Mouse (Mus musculus) midbrain, embryonic 10.5 days (tissue): ENCODE data around the gene Sf3b3. TPM values are rescaled to one million over a fixed set of nuclear protein-coding genes. Genes with fewer than 3 reads are reported as not detected.

Experiments used
- DNase-seq: peaks from one replicate; pipeline ENCODE4 v3.0.0-alpha.2; 2017; ENCODE audit warnings: low spot score
- H3K27ac ChIP-seq: fragments of 300-500 bp; sonication (generic); replicated peaks from 2 replicates; pipeline ENCODE4 v1.5.1; 2016; ENCODE audit warnings: mild to moderate bottlenecking
- H3K27me3 ChIP-seq: fragments of 300-500 bp; sonication (generic); 2 replicates; pipeline ENCODE4 v1.6.1; 2016; ENCODE audit warnings: low read depth, mild to moderate bottlenecking; ENCODE audit not compliant: poor library complexity, severe bottlenecking
- H3K36me3 ChIP-seq: fragments of 300-500 bp; sonication (generic); 2 replicates; pipeline ENCODE4 v1.6.1; 2016; ENCODE audit warnings: mild to moderate bottlenecking, moderate library complexity
- H3K4me1 ChIP-seq: fragments of 300-500 bp; sonication (generic); 2 replicates; pipeline ENCODE4 v1.6.1; 2016
- H3K4me3 ChIP-seq: fragments of 300-500 bp; sonication (generic); 2 replicates; pipeline ENCODE4 v1.5.1; 2016; ENCODE audit warnings: mild to moderate bottlenecking, moderate library complexity
- H3K9me3 ChIP-seq: fragments of 300-500 bp; sonication (generic); replicated peaks from 2 replicates; pipeline ENCODE4 v1.6.1; 2016; ENCODE audit warnings: mild to moderate bottlenecking
- WGBS: fragments of 180-500 bp; shearing (Covaris S2); methylation state at CpG from one replicate; pipeline ENCODE4 v1.1.7; 2016; 5-methylcytosine and 5-hydroxymethylcytosine counted together
- polyA plus RNA-seq: library from polyadenylated mRNA; unstranded; fragments of >200 nt; fragmentation: Nextera tagmentation; extraction: Ambion mirVana; gene quantifications from 2 replicates; pipeline ENCODE4 v1.2.1, GENCODE M21; 2016

Gene Sf3b3
- polyA plus RNA-seq, 1 experiment from 2014 or later: 222 TPM

DNA sequence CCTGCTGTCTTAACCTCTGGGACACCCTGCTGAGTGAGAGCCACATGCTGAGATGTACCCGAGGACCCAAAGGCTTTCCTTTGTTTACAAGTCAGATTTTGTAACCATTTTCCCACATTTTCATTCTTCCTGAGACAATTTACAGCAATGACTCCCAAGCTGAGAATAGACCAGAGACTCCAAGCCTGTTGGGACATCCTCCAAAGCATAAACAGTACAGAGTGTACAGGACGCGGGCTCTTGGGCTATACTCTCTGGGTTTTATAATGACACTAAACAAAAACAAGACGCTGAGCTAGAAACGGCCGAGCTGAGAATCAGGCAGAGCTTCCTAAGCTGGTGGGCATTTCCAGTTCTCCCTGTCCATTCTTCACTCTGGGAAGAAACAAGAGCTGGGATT lies 71.9 kb downstream of the Sf3b3 start:
- H3K27me3 ChIP-seq: no peaks in the 10 kb centered on the region
- DNase-seq: no peak
- 84% methylated on average over 6 of the region's 6 CpGs for WGBS

GRCm38 (mm10) chr8:110774047-110774446 lies 72.5 kb downstream of the Sf3b3 start:
- Histone ChIP-seq H3K27me3 (no peaks in the 10 kb centered on the region), H3K4me3 (no peak overlapping the region), H3K9me3 (no peaks in the 10 kb centered on the region; the same call in 1 of the 2 replicates), H3K4me1 (no peaks in the 10 kb centered on the region), H3K36me3 (no peaks in the 10 kb centered on the region), H3K27ac (no peak overlapping the region)
- DNase-seq: no peak
- WGBS: 88% methylated on average over 3 of the region's 3 CpGs

More for the DNA sequence above, 71.9 kb downstream of the Sf3b3 start:
- Histone ChIP-seq H3K4me1 (no peaks in the 10 kb centered on the region), H3K9me3 (no peaks in the 10 kb centered on the region; the same call in 1 of the 2 replicates), H3K4me3 (no peak overlapping the region), H3K36me3 (no peaks in the 10 kb centered on the region), H3K27ac (no peak overlapping the region)

GRCm38 (mm10) chr8:110772452-110772851 lies 74.1 kb downstream of the Sf3b3 start:
- WGBS: 81% methylated on average over 7 of the region's 7 CpGs

DNA sequence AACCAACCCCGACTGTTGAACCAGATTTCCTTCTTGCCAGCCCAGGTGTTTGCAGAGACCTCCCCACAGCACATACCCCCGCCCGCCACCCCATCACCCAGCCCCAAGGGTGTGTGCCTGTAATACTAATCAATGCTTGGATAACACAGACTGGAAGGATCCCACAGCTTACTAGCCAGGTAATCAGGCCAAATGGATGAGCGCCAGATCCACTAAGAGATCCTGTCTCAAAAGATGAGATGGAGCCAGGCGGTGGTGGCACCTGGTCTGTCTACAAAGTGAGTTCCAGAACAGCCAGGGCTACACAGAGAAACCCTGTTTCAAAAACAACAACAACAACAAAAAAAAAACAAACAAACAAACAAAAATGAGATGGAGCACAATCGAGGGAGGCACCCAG lies 79.3 kb downstream of the Sf3b3 start:
- no peaks in the 10 kb centered on the region for H3K9me3 ChIP-seq
- DNase-seq: no peak
- no peaks in the 10 kb centered on the region for H3K36me3 ChIP-seq
- no peaks in the 10 kb centered on the region for H3K27me3 ChIP-seq
- no peaks in the 10 kb centered on the region for H3K4me1 ChIP-seq
- H3K4me3 ChIP-seq: no peak overlapping the region
- WGBS: 88% methylated on average over 6 of the region's 6 CpGs
- no peak overlapping the region for H3K27ac ChIP-seq

More at GRCm38 (mm10) chr8:110772452-110772851, 74.1 kb downstream of the Sf3b3 start:
- Histone ChIP-seq H3K9me3 (no peaks in the 10 kb centered on the region; the same call in 1 of the 2 replicates), H3K27ac (no peak overlapping the region), H3K27me3 (no peaks in the 10 kb centered on the region), H3K4me1 (no peaks in the 10 kb centered on the region), H3K4me3 (no peak overlapping the region), H3K36me3 (no peaks in the 10 kb centered on the region)
- no peak for DNase-seq

- Histone ChIP-seq H3K9me3 (no peaks in the 10 kb centered on the region), H3K4me1 (peaks cover 6% of the 10 kb centered on the region), H3K36me3 (no peaks in the 10 kb centered on the region), H3K4me3 (no peak overlapping the region), H3K27ac (no peak overlapping the region), H3K27me3 (no peaks in the 10 kb centered on the region)
- WGBS: 87% methylated on average over 3 of the region's 3 CpGs
- no peak for DNase-seq
These were observed 81.9 kb downstream of the Sf3b3 start for GRCm38 (mm10) chr8:110764671-110765070.

DNA sequence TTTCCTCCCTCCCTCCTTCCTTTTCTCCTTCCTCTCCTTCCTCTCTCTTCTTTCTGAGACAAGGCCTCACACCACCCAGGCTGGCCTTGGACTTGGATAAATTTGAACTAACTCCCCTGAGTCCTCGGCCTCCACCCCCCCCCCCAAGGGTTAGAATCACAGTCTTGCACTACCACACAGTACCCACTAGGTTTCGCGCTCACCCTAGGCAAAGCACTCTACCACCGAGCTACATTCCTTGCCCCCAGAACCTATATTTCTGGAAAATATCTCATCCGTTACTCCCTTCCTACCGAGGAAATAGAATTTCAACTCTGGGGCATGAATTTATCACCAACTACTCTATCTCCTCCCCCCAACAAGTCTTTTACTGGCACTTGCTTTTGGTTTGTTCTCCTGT lies 84.6 kb downstream of the Sf3b3 start:
- Histone ChIP-seq H3K4me3 (no peak overlapping the region), H3K4me1 (peaks cover 6% of the 10 kb centered on the region), H3K9me3 (no peaks in the 10 kb centered on the region), H3K27ac (no peak overlapping the region), H3K36me3 (no peaks in the 10 kb centered on the region), H3K27me3 (no peaks in the 10 kb centered on the region)
- DNase-seq: no peak
- WGBS: 75% methylated on average over 6 of the region's 6 CpGs

DNA sequence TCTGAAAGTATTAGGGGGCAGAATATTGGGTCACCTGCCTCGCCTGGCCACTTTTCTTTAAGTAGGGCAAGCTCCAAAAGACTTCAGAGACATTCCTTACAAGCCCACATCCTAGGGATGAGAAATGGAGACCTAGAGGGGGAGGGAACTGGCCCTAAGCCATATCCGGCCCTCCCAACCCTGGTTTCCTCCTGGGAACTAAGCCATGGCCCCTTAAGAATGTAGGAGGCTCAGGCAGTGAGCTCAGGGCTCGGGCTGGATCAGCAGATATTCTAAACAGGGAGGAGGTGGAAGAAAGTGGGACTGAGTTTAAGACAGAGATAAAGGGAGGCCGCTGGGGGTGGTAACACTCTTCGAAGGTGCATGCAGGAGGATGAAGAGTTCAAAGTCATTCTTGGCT lies 85.4 kb downstream of the Sf3b3 start:
- no peak for DNase-seq
- Histone ChIP-seq H3K4me3 (no peak overlapping the region), H3K36me3 (no peaks in the 10 kb centered on the region), H3K4me1 (peaks cover 6% of the 10 kb centered on the region), H3K27ac (no peak overlapping the region), H3K9me3 (no peaks in the 10 kb centered on the region), H3K27me3 (no peaks in the 10 kb centered on the region)
- WGBS: 66% methylated on average over 5 of the region's 5 CpGs

- Histone ChIP-seq H3K4me3 (no peak overlapping the region), H3K27ac (no peak overlapping the region), H3K36me3 (no peaks in the 10 kb centered on the region), H3K9me3 (no peaks in the 10 kb centered on the region), H3K4me1 (peaks cover 6% of the 10 kb centered on the region), H3K27me3 (no peaks in the 10 kb centered on the region)
- 74% methylated on average over 7 of the region's 7 CpGs for WGBS
- DNase-seq: no peak
These were observed 86.2 kb downstream of the Sf3b3 start for GRCm38 (mm10) chr8:110760280-110760940.

Other genes with a start within 250 kb of the Sf3b3 start
- 27.7 and 28.1 TPM in 2 replicates for gene Vac14, start 228.2 kb downstream of the Sf3b3 start, polyA plus RNA-seq
- 4.9 and 5.0 TPM in 2 replicates for gene Mtss1l, start 125.3 kb downstream of the Sf3b3 start, polyA plus RNA-seq
- gene Il34, start 40.9 kb downstream of the Sf3b3 start, polyA plus RNA-seq: 0.20 and 0.51 TPM in 2 replicates
- 75.4 and 78.2 TPM in 2 replicates for gene Cog4, start 187 bp downstream of the Sf3b3 start, polyA plus RNA-seq
- 12.2 and 12.7 TPM in 2 replicates for gene Fuk, start 55.7 kb upstream of the Sf3b3 start, polyA plus RNA-seq
- gene St3gal2, start 73.1 kb upstream of the Sf3b3 start, polyA plus RNA-seq: 24.3 and 25.4 TPM in 2 replicates
- 24.2 and 25.1 TPM in 2 replicates for gene Ddx19a, start 151.0 kb upstream of the Sf3b3 start, polyA plus RNA-seq
- gene Ddx19b, start 185.0 kb upstream of the Sf3b3 start, polyA plus RNA-seq: 11.4 and 11.6 TPM in 2 replicates
- 75.6 and 79.8 TPM in 2 replicates for gene Aars, start 186.4 kb upstream of the Sf3b3 start, polyA plus RNA-seq
- gene Exosc6, start 209.6 kb upstream of the Sf3b3 start, polyA plus RNA-seq: 6.1 and 14.4 TPM in 2 replicates
- gene Clec18a, start 245.6 kb upstream of the Sf3b3 start, polyA plus RNA-seq: 1.1 and 2.0 TPM in 2 replicates
- 11.9 and 13.2 TPM in 2 replicates for gene Pdpr, start 247.8 kb upstream of the Sf3b3 start, polyA plus RNA-seq